Mouse (Mus musculus) spleen, adult 2 months (tissue): ENCODE data around the gene Myo10. TPM values are rescaled to one million over a fixed set of nuclear protein-coding genes. Genes with fewer than 3 reads are reported as not detected.

ENCODE experiments used
- DNase-seq, 2 experiments: peaks; one replicate each; pipeline versions ENCODE4 v3.0.0 to v3.0.0-alpha.2; 2012 to 2021; ENCODE audit warnings: low spot score in 2 of 2, low read depth in 1 of 2
- H3K27ac ChIP-seq: fragments of 200-500 bp; 2 replicates; pipeline ENCODE4 v1.5.1; 2012; ENCODE audit warnings: low read length, inconsistent platforms; ENCODE audit not compliant: insufficient read depth
- H3K27me3 ChIP-seq: fragments of 200-500 bp; 2 replicates; pipeline ENCODE4 v1.6.1; 2012; ENCODE audit warnings: mild to moderate bottlenecking, moderate library complexity, low read length, inconsistent platforms; ENCODE audit not compliant: control insufficient read depth, insufficient read depth
- H3K36me3 ChIP-seq: fragments of 200-500 bp; 2 replicates; pipeline ENCODE4 v1.6.1; 2012; ENCODE audit warnings: mild to moderate bottlenecking, low read length, inconsistent platforms; ENCODE audit not compliant: control insufficient read depth, insufficient read depth
- H3K4me1 ChIP-seq: fragments of 200-500 bp; 2 replicates; pipeline ENCODE4 v1.6.1; 2011; ENCODE audit warnings: inconsistent platforms; ENCODE audit not compliant: control insufficient read depth, insufficient read depth, insufficient read length
- H3K4me3 ChIP-seq: fragments of 200-500 bp; 2 replicates; pipeline ENCODE4 v1.5.1; 2011; ENCODE audit warnings: mild to moderate bottlenecking, inconsistent platforms; ENCODE audit not compliant: insufficient read depth, insufficient read length; ENCODE audit errors: extremely low read depth
- CTCF ChIP-seq: fragments of 200-500 bp; IDR thresholded peaks from 2 replicates; pipeline ENCODE4 v1.5.1; 2011; ENCODE audit warnings: mild to moderate bottlenecking, inconsistent platforms; ENCODE audit not compliant: insufficient read depth, insufficient read length, insufficient replicate concordance; ENCODE audit errors: extremely low read depth
- POLR2A ChIP-seq: fragments of 200-500 bp; IDR thresholded peaks from 2 replicates; pipeline ENCODE4 v1.6.1; 2011; ENCODE audit warnings: low read depth, low read length, inconsistent platforms
- WGBS: fragments of 180-500 bp; shearing (Covaris S2); methylation state at CpG from one replicate; pipeline ENCODE4 v1.1.7; 2018; 5-methylcytosine and 5-hydroxymethylcytosine counted together
- polyA plus RNA-seq: library from polyadenylated mRNA; depleted of rRNA; stranded (reverse); fragments of >200 nt; gene quantifications from 2 replicates; pipeline ENCODE4 v1.2.3, GENCODE M21; 2012

The Myo10 gene
- polyA plus RNA-seq, 1 experiment = 14.6 TPM

GRCm38 (mm10) chr15:25802194-25802593 lies 179.9 kb downstream of the Myo10 start:
- H3K27me3 ChIP-seq = no peaks in the 10 kb centered on the region
- no peak for DNase-seq
- 92% methylated on average over 8 of the region's 8 CpGs for WGBS
- no peaks in the 10 kb centered on the region for H3K36me3 ChIP-seq
- H3K27ac ChIP-seq = no peak overlapping the region
- TF ChIP-seq POLR2A = no peak
- TF ChIP-seq CTCF = no peak
- H3K4me1 ChIP-seq = no peaks in the 10 kb centered on the region; the same call in 1 of the 2 replicates
- H3K4me3 ChIP-seq = no peak overlapping the region

DNA sequence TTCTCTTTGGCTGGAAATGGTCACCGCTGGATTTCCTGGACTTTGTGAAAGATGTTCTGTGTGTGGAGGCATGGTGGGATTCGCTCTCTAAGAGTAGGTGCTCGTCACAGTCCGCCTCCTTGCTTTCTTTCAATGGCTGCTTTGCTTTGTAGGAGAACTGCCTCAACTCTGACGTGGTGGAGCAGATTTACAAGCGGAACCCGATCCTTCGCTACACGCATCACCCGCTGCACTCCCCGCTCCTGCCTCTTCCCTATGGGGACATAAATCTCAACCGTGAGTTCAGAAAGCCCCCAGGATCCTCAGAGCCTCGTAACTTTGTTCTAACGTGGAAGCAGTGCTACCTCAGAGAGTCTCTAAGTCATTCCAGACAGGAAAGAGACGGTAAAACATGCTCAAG lies 180.8 kb downstream of the Myo10 start:
- H3K4me3 ChIP-seq = no peak overlapping the region
- H3K4me1 ChIP-seq = no peaks in the 10 kb centered on the region; the same call in 1 of the 2 replicates
- no peak for DNase-seq
- H3K27ac ChIP-seq = no peak overlapping the region
- 94% methylated on average over 15 of the region's 15 CpGs for WGBS
- TF ChIP-seq CTCF (no peak), POLR2A (no peak)
- no peaks in the 10 kb centered on the region for H3K27me3 ChIP-seq
- H3K36me3 ChIP-seq = no peaks in the 10 kb centered on the region

DNA sequence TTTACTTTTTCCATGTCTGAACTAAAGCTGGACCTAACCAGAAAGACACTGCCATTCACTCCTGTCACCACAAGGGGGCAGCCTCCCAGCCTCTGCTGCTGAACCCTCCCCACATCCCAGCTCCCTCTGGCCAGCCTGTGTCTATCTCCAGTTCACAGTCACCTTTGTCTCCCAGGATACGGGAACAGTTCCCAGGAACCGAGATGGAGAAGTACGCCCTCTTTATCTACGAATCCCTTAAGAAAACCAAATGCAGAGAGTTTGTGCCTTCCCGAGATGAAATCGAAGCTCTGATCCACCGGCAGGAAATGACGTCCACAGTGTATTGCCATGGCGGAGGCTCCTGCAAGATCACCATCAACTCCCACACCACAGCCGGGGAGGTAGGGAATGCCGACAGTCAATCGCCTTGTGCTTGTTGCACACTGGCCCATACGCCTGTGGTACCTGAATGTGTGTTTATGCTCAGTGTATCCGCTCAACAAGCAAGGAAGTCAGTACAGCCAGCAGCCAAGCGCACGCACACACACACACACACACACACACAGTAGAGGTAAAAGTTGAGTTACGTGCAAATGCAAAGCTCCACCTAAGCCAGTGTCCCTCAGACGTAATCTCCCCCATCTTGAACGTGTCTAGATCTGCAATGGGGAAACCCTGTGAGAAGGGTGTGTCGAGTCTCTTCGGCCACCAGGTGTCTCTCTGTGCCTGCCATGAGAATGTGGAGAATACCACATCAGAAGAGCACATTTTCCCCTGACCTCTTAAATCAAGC lies 183.2 kb downstream of the Myo10 start:
- Histone ChIP-seq H3K4me1 (no peaks in the 10 kb centered on the region; the same call in 1 of the 2 replicates), H3K36me3 (no peaks in the 10 kb centered on the region), H3K4me3 (no peak overlapping the region), H3K27ac (no peak overlapping the region), H3K27me3 (no peaks in the 10 kb centered on the region)
- whole genome bisulfite sequencing = 72% methylated on average over 21 of the region's 21 CpGs
- DNase-seq = peak; percentile 51 to 71
- TF ChIP-seq POLR2A = no peak
- peak; percentile 90; the same call in 1 of the 2 replicates for TF ChIP-seq CTCF

GRCm38 (mm10) chr15:25806363-25806762 lies 184.0 kb downstream of the Myo10 start:
- no peak for TF ChIP-seq CTCF
- no peak for TF ChIP-seq POLR2A
- no peak overlapping the region for H3K4me3 ChIP-seq
- H3K36me3 ChIP-seq = no peaks in the 10 kb centered on the region
- DNase-seq = no peak
- no peak overlapping the region for H3K27ac ChIP-seq
- 94% methylated on average over 17 of the region's 17 CpGs for WGBS
- no peaks in the 10 kb centered on the region; the same call in 1 of the 2 replicates for H3K4me1 ChIP-seq
- H3K27me3 ChIP-seq = no peaks in the 10 kb centered on the region

DNA sequence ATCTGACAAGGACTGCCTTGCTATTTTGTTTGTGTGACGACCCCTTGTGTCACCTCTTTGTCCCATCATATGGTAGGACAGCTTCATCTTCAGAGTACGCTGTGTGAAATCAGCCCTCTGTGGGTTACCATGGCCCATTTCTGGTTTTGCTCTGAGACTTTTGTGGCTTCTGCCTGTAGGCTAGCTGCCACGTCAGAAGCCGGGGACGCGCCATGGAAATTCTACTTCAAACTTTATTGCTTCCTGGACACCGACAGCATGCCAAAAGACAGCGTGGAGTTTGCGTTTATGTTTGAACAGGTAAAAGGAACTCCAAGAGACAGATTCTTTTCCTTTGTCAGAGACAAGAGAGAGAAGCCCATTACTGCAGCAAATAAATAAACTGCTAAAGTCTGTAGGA lies 184.6 kb downstream of the Myo10 start:
- TF ChIP-seq CTCF (no peak), POLR2A (no peak)
- 91% methylated on average over 9 of the region's 9 CpGs for WGBS
- Histone ChIP-seq H3K27ac (no peak overlapping the region), H3K27me3 (no peaks in the 10 kb centered on the region), H3K4me1 (peaks cover 2% of the 10 kb centered on the region; the same call in 1 of the 2 replicates), H3K36me3 (no peaks in the 10 kb centered on the region), H3K4me3 (no peak overlapping the region)
- DNase-seq = no peak

- H3K27ac ChIP-seq = no peak overlapping the region
- H3K4me3 ChIP-seq = no peak overlapping the region
- H3K4me1 ChIP-seq = peaks cover 4% of the 10 kb centered on the region; the same call in 1 of the 2 replicates
- no peaks in the 10 kb centered on the region for H3K27me3 ChIP-seq
- H3K36me3 ChIP-seq = no peaks in the 10 kb centered on the region
- no peak for TF ChIP-seq CTCF
- no peak for TF ChIP-seq POLR2A
- 95% methylated on average over 20 of the region's 20 CpGs for WGBS
- no peak for DNase-seq
Observed at GRCm38 (mm10) chr15:25808677-25809460, 186.5 kb downstream of the Myo10 start.
